Mouse (Mus musculus): ENCODE measurements around the gene Gm2000. TPM values are rescaled to one million over a fixed set of nuclear protein-coding genes. Genes with fewer than 3 reads are reported as not detected.

The Gm2000 gene
- polyA plus RNA-seq, 1 experiment from 2014 or later, result 553 TPM

- ATAC-seq (no peak), DNase-seq (ENCODE audit: low spot score) (no peak)
- TF ChIP-seq EP300 (IDR thresholded peaks at IDR 0.05), result no peak
- no peak for TF ChIP-seq CTCF (IDR thresholded peaks at IDR 0.05)
- no peak overlapping the region for H3K9ac ChIP-seq (replicated peaks; ENCODE audit: low read depth)
- H3K36me3 ChIP-seq (ENCODE audit: insufficient read depth, low read length), result no peaks in the 10 kb centered on the region
- H3K27me3 ChIP-seq (replicated peaks; ENCODE audit: insufficient read depth, low read length), result no peaks in the 10 kb centered on the region
- H3K9me3 ChIP-seq (ENCODE audit: low read length), result no peaks in the 10 kb centered on the region
- 54% methylated on average over 10 of the region's 10 CpGs for WGBS
- H3K4me2 ChIP-seq (replicated peaks; ENCODE audit: low read depth, low read length), result no peak overlapping the region
- H3K27ac ChIP-seq (ENCODE audit: low read length), result no peak overlapping the region
- no peak overlapping the region for H3K4me3 ChIP-seq (ENCODE audit: low read depth, low read length)
- no peaks in the 10 kb centered on the region for H3K4me1 ChIP-seq (ENCODE audit: insufficient read depth, low read depth, low read length)
These were observed 37.4 kb downstream of the Gm2000 start for GRCm38 (mm10) chr1:156403251-156403650.

GRCm38 (mm10) chr1:156408004-156408403 lies 42.2 kb downstream of the Gm2000 start:
- H3K4me1 ChIP-seq (ENCODE audit: insufficient read depth, low read depth, low read length), result no peaks in the 10 kb centered on the region
- no peaks in the 10 kb centered on the region for H3K9me3 ChIP-seq (ENCODE audit: low read length)
- H3K27ac ChIP-seq (ENCODE audit: low read length), result no peak overlapping the region
- H3K27me3 ChIP-seq (replicated peaks; ENCODE audit: insufficient read depth, low read length), result no peaks in the 10 kb centered on the region
- no peaks in the 10 kb centered on the region for H3K36me3 ChIP-seq (ENCODE audit: insufficient read depth, low read length)
- ATAC-seq (peak; percentile 70), DNase-seq (ENCODE audit: low spot score) (peak; percentile 74)
- TF ChIP-seq CTCF (IDR thresholded peaks at IDR 0.05), result no peak
- TF ChIP-seq EP300 (IDR thresholded peaks at IDR 0.05), result no peak
- WGBS, result 31% methylated on average over 3 of the region's 3 CpGs
- no peak overlapping the region for H3K9ac ChIP-seq (replicated peaks; ENCODE audit: low read depth)
- no peak overlapping the region for H3K4me3 ChIP-seq (ENCODE audit: low read depth, low read length)
- H3K4me2 ChIP-seq (replicated peaks; ENCODE audit: low read depth, low read length), result no peak overlapping the region

- Histone ChIP-seq H3K27ac (ENCODE audit: low read length) (no peak overlapping the region), H3K27me3 (replicated peaks; ENCODE audit: insufficient read depth, low read length) (no peaks in the 10 kb centered on the region), H3K9me3 (ENCODE audit: low read length) (no peaks in the 10 kb centered on the region), H3K36me3 (ENCODE audit: insufficient read depth, low read length) (no peaks in the 10 kb centered on the region), H3K9ac (replicated peaks; ENCODE audit: low read depth) (no peak overlapping the region), H3K4me1 (ENCODE audit: insufficient read depth, low read depth, low read length) (no peaks in the 10 kb centered on the region), H3K4me3 (ENCODE audit: low read depth, low read length) (no peak overlapping the region), H3K4me2 (replicated peaks; ENCODE audit: low read depth, low read length) (no peak overlapping the region)
- TF ChIP-seq EP300 (IDR thresholded peaks at IDR 0.05) (no peak), CTCF (IDR thresholded peaks at IDR 0.05) (no peak)
- DNase-seq (ENCODE audit: low spot score), result no peak
- ATAC-seq, result no peak
- 67% methylated on average over 4 of the region's 4 CpGs for WGBS
These were observed 42.7 kb downstream of the Gm2000 start for GRCm38 (mm10) chr1:156408521-156408920.

Other genes starting within 250 kb of the Gm2000 start
- 0.04 and 0.10 TPM in 2 replicates for gene Fam163a, start 161.0 kb upstream of the Gm2000 start, polyA plus RNA-seq (2015; fragmentation: Nextera tagmentation; extraction: Ambion mirVana)
- 0.60 and 1.2 TPM in 2 replicates for gene Tdrd5, start 62.4 kb upstream of the Gm2000 start, polyA plus RNA-seq (2015; fragmentation: Nextera tagmentation; extraction: Ambion mirVana)
- 0.10 and 0.18 TPM in 2 replicates for gene Nphs2, start 55.3 kb upstream of the Gm2000 start, polyA plus RNA-seq (2015; fragmentation: Nextera tagmentation; extraction: Ambion mirVana)
- 0.29 and 0.84 TPM in 2 replicates for gene Axdnd1, start 55.1 kb downstream of the Gm2000 start, polyA plus RNA-seq (2015; fragmentation: Nextera tagmentation; extraction: Ambion mirVana)
- 110 and 140 TPM in 2 replicates for gene Soat1, start 108.3 kb downstream of the Gm2000 start, polyA plus RNA-seq (2015; fragmentation: Nextera tagmentation; extraction: Ambion mirVana)
- gene Gm10031, start 158.0 kb downstream of the Gm2000 start, polyA plus RNA-seq (2015; fragmentation: Nextera tagmentation; extraction: Ambion mirVana), result 0.26 and 0.40 TPM in 2 replicates
- gene Abl2, start 192.7 kb downstream of the Gm2000 start, polyA plus RNA-seq (2015; fragmentation: Nextera tagmentation; extraction: Ambion mirVana), result 2.3 and 3.0 TPM in 2 replicates